Mouse (Mus musculus): ENCODE data around the gene Lrch3.

The Lrch3 gene

DNA sequence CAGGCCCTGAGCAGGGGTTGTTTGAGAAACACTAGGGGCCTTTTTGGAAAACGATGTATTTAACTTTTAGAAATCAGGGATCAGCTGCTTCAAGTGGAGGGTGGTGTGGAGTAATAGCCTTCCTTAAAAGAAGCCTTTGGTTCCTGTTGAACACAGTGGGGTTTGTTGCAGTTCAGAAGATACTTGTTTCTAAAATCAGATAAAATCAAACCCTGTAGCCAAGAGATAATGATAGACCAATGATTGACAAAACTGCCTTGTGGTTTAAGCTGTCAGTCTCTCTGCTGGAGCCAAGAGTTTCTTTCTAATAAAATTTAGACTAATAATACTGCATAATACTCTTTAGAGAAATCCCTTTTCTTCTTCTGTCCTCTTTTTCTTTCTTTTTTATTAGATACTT, 66.3 kb downstream of the Lrch3 start:
- no peak for DNase-seq (ENCODE audit: extremely low spot score, low read depth, low spot score)

DNA sequence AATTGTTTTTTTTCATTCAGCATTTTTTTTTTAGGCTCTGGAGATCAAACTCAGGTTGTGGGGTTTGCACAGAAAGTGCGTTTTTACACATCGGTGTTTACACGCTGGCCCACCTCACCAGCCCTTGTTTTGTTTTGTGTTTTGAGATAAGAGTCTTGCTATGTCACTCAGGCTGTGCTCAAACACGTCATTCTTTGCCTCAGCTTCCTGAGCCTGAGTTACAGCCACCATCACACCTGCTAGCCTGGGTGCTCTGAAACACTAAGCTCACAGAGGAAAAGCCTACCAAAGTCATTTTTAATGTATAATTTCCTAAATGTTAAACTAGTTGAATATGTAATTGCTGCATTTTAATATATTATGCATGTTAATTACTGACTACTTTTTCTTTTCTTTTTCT, 67.5 kb downstream of the Lrch3 start:
- no peak for DNase-seq (ENCODE audit: extremely low spot score, low read depth, low spot score)

DNA sequence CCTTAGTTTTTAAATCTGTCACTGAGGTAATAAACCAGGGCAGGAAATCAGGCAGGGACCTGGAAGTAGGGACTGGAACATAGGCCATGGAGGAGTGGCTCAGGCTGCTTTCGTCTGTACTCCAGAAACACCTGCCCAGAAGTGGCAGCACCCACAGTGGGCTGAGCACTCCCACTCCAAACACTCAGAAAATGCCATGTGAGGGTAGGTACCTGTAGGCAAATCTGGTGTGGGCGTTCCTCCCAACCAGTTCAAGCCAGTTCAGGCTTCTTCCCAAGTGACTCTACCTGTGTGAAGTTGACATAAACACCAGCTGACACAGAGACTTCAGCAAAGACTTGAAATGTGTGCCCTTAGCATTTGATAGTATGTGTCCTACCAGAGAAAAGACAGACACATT, 70.7 kb downstream of the Lrch3 start:
- DNase-seq (ENCODE audit: extremely low spot score, low read depth, low spot score): no peak

DNA sequence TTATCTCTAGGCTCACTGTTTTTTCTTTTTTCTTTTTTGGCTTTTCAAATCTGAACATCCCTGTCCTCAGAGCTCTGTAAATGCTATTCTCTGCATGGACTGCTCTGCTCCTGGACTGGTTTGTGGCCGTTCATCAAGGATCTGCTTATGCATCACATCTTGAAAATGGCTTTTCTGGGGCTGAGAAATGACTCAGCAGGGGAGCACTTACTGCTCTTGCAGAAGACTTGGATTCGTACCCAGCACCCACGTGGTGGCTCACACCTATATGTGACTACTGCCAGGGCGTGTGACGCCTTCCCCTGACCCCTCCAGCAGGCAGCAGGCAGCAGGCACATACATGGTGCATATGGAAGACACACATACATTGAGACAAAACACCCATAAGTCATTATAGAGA, 78.3 kb downstream of the Lrch3 start:
- no peak for DNase-seq (ENCODE audit: extremely low spot score, low read depth, low spot score)

DNA sequence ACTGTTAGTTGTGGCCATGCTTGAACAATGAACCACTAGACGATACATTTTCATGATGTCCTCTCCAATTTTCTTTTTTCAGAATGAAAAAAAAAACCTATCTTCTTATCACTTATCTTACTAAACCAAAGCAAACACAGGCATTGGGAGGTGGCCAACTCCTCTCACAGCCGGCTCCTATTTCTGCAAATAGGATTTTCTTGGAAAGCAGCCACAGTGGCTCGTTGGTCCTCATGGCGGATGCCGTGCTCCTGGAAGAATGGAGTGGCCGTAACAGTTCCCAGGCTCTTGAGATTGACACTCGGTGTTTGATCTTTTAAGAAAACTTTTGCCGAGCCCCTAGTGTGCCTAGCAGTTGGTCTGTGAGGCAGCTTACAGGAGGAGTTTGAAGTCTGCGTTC, 91.3 kb downstream of the Lrch3 start:
- DNase-seq (ENCODE audit: extremely low spot score, low read depth, low spot score): no peak

DNA sequence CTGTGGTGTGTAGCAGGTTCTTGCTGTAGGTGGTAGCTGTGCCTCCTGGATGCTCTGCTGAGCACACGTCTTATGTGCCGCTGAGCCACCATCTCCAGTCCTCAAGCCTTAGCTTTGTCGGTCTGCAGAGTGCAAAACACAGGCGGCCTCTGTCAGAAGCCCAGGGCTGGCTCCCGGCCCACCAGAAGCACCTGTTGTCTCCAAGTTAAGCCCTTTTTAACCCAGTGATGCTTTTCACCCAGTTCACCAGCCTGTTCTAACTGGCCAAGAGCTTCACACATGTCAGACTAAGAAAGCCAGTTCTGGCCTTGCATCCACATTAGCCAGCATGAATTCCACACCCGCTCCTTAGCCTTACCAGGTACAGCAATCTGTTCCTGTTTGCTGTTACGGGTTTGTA, 93.0 kb downstream of the Lrch3 start:
- no peak for DNase-seq (ENCODE audit: extremely low spot score, low read depth, low spot score)

DNA sequence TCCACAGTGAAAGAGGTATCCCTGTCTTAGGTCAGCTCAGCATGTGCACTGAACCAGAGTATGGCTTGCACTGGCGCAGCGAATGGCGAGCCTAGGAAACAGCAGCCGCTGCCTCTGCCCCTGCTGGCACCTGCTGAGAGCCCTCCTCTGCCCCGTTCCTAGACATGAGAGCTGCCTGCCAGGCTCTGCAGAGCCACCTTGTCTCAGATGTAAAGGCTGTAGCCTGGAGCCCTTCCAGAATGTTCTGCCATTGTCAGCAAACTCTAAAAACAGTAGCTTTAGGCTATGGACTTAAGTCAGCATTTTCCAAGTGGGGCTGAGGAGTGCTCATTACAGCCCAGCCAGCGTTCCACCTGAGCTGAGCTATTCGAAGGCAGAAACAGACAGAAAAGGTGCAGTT, 93.5 kb downstream of the Lrch3 start:
- DNase-seq (ENCODE audit: extremely low spot score, low read depth, low spot score): no peak

DNA sequence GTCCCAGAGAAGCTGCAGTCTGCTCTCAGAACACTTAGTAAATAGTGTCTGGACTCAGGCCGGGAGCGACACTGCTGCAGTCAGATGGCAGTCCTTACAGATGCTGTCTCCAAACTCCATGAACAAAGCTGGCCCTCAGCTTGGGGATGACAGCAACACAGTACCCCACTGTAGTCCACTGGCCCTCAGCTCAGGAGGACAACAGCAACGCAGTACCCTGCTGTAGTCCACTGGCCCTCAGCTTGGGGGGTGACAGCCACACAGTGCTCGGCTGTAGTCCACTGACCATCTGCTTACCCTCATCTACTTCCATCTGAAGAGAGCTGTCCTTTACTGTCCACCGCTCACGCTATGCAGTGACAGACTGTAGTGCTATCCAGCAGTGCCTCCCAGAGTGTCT, 96.3 kb downstream of the Lrch3 start:
- no peak for DNase-seq (ENCODE audit: extremely low spot score, low read depth, low spot score)

DNA sequence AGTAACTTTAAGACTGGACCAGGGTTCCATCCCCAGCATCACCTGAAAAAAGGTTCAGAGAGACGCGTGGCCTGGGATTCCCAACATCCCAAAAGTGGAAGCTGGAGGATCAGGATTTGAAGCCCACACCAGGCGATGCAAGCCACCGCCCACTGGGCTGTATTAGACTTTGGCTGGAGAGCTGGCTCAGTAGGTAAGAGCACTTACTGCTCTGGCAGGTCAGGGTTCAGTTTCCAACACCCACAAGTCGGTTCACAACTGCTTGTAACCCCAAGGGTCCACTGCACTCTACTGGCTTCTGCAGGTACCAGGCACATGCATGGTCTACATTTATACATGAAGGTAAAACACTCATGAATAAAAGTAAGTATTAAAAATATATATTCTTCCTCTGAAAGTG, 99.9 kb downstream of the Lrch3 start:
- no peak for DNase-seq (ENCODE audit: extremely low spot score, low read depth, low spot score)

DNA sequence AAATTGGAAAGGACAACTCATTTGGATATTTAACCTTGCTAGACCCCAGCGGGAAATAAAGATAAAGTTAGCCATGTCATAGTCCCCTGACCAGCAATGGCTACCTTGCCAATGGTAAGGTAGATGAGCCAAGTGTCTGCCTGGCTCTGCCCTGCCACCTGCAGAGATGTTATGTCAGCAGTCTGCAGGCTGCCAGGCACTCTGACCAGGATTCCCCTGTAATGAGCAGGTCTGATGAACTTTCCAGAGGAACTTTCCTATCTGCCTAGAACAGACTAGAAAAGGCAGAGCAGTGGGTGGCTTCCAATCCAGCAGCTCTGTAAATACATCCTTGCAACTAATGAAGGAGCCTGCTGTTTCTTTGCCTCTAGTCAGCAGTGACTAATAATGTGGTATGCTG, 101.0 kb downstream of the Lrch3 start:
- no peak for DNase-seq (ENCODE audit: extremely low spot score, low read depth, low spot score)

DNA sequence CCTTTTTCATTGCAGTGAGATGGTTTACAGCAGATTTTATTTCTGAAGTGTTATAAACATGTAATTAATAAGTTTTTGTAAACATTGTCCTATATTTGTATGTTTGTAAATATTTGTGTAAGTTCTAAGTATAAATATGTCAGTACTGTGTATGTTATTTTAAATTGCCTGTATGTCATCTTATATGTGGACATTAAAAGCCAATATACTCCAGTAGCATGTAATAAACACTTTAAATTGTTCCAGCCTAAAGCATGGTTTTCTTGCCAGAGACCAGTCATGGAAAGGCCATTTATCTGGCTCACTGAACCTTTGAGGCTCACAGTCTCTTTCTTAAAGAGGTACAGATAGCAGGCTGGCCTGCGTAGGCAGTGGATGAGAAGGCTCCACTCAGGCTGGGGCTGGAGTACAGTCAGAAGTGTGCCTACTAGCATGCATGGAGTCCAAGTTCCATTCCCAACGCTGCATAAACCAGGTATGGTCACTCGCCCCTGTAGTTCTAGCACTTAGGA, 101.6 kb downstream of the Lrch3 start:
- no peak for DNase-seq (ENCODE audit: extremely low spot score, low read depth, low spot score)

DNA sequence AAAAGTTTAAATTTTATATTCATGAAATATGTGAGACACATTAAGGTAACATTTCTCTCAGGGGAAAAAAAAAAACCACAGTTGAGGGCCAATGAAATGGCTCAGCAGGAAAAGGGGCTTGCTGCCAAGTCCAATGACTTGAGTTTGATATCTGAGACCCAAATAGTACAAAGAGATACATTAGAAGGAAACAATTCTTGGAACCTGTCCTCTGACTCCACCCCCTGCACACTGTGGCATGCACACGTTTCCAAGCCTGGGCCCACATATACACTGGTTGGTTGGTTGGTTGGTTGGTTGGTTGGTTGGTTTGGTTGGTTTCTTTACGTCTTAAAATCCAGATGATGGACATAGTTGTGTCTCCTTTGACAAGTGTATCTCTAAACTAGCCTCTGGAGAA, 102.1 kb downstream of the Lrch3 start:
- no peak for DNase-seq (ENCODE audit: extremely low spot score, low read depth, low spot score)

DNA sequence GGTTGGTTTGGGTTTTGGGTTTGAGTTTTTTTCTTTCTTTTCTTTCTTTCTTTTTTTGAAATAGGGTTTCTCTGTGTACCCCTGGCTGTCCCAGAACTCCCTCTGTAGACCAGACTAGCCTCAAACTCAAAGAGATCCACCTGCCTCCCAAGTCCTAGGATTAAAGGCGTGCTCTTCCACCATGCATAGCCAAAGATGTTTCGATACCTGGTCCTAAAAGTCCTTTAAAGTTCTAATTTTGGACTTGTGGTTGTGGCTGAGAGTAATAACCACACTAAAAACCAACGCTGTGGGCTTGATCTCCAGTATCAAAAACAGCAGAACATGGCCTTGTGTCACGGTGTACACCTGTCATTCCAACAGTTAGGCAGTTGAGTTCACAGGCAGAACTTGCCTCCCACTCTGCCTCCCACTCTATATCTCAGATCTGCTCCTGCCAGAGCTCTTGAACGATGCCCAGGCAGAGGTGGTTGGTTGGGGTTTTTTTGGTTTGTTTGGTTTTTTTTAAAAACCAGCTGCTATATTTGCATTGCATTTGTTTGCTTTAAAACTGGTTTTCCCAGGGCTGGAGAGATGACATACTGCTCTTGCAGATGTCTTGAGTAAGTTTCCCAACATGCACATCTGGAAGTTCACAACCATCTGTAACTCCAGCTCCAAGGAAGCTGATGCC, 103.9 kb downstream of the Lrch3 start:
- DNase-seq (ENCODE audit: extremely low spot score, low read depth, low spot score): no peak

DNA sequence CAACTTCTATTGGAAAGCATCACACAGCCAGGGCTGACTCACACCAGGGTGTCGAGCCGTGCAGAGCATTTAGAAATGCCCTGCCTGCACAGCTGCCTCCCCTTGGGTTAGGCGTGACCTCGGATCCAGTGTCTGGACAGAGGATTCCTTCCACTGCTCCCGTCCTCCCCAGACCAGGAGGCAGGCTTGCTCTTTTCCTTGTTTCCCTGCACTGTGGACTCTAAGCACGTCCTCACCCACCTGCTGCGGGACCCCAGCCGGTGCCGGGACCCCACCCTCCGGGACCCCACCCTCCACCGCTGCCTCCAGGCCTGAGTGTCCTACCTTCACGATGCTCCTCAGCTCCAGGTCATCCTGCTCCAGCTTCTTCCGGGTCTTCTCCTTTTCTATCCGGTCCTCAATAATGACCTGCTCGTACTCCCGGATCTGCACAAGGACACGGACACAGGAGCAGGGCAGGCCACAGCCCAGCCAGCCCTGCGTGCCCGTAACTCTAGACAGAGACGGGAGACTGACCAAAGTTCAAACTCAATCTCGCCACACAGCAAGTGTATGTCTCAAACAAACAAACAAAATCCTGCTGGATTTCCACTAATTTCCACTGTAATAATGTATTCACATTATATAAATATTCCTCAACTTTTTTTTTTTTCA, 105.3 kb downstream of the Lrch3 start:
- DNase-seq (ENCODE audit: extremely low spot score, low read depth, low spot score): no peak

DNA sequence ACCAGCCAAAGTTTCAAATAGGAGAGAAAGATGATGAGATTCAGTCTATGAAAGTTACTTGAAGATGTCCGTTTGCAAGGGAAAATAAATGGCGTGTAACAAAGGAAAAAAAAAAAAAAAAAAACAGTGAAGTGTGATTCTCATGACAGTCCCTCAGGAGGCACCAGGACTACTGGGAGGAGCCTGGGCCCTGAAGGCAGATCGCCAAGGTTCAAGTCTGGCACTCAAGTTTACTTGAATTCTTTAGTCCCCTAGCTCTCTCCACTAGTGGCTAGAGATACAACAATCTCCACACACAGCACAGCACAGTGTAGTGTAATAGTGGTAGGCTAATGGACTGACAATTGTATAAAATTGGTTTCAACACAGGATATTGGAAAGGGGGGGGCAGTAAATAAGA, 107.5 kb downstream of the Lrch3 start:
- DNase-seq (ENCODE audit: extremely low spot score, low read depth, low spot score): no peak

DNA sequence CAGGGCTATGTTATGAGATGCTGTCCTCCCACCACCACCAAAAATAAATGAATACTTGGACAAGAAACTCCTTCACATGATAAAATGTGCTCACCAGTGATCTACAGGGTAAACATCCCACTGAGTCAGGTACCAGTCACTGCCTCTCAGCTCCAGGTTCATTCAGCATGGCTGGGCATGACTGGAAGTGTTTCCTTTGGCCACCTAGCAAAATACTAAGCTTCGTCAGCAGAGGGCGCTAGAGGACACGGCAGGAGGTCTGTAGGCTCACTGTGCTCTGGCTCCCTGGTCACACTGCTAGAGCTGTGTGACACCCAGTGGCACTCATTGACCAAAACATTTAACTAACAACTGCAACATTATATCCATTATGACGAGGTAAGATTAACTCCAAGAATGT, 109.8 kb downstream of the Lrch3 start:
- peak; percentile 58 for DNase-seq (ENCODE audit: extremely low spot score, low read depth, low spot score)

DNA sequence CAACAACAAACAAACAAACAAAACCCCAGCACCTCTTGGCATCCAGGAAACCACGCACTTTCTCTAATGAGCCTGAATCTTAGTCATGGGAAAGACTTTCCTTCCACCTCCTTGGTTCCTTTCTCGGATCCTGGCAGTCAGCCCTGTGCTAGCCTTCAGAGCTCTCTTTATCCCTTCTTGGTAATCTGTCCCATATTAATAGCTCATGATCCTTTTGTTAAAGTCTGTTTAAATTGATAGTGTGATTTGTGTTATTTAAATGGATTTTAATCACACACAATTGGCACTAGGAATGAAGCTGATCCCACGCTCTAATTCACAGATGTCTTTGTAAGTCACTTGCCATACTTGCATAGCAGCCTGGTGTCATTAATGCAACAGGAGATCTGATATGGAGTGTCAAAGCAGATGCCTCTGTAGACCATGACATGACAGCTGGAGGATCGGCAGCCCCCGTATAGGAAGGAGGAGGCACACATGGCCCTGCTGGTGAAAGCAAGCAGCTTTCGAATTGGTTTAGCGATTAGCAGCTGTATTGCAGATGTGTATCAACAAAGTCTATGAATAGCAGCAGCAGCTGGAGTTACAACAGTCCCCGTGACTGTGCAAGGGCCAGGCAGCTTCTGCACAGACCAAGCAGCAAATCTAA, 110.7 kb downstream of the Lrch3 start:
- no peak for DNase-seq (ENCODE audit: extremely low spot score, low read depth, low spot score)

DNA sequence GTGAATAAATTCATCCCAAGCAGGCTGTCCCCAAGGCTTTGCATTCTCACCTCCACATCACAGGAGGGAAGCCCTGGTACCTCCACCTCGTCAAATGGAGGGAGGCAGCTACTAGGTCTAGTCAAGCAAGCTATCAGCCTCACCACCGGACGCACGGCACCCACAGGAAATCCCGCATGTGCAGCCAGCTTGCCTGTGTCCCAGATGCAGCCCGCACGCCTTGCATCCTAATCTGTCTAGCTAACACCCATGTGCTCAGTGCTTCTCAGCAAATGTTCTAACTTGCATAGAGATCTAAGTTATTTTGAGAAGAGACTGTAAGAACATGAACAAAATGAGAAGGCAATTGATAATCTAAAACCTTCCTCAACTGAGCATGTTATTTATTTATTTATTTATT, 112.5 kb downstream of the Lrch3 start:
- DNase-seq (ENCODE audit: extremely low spot score, low read depth, low spot score): no peak

DNA sequence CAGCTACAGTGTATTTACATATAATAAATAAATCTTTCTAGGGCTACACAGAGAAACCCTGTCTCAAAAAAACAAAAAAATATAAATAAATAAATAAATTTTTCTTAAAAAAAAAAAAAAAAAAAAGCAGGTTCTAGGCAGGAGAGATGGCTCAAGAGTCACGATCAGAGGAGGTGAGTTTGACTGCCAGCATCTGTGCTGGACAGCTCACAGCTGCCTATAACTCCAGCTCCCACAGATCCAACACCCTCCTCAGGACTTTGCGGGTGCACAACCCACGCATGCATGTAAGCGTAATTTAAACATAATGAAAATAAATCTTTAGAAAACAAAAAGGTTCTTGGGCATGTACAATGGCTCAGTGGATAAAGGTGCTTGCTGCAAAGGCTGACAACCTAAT, 122.1 kb downstream of the Lrch3 start:
- no peak for DNase-seq (ENCODE audit: extremely low spot score, low read depth, low spot score)

DNA sequence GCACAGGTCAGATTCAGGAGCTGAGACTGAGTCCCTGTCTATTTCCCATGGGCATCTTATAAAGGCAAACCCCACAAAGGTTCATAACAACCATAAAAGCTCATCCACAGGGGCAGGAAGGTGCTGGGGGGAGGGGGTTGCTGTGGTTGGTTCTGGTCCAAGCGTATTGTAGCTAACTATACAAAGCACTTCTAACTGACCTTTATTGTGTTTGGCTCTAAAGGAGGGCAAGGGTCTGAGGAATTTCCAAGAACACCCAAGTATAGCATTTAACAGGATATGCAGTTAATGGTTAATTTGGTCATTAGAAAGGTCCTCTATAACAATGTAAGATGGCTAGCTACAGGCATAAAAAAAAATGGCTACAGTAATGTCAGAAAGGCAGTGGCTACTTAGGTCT, 128.8 kb downstream of the Lrch3 start:
- no peak for DNase-seq (ENCODE audit: extremely low spot score, low read depth, low spot score)

DNA sequence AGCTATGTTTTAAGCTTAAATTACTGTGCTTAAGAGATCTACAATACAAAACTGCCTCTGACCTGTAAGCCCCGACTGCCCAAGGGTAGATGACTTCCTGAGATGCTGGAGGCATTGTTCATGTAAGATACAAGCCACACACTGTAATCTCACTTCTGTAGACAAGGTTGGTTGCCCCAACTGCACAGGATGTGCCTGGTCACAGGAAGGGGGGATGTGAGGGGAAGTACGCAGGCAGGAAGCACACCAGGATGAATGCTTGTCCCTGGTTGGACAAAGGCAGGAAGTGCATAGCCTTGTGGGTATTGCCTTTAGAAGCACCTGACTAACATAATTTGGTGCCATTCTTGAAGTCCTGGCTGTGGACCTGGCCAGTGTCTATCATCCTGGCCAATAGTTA, 129.4 kb downstream of the Lrch3 start:
- no peak for DNase-seq (ENCODE audit: extremely low spot score, low read depth, low spot score)

DNA sequence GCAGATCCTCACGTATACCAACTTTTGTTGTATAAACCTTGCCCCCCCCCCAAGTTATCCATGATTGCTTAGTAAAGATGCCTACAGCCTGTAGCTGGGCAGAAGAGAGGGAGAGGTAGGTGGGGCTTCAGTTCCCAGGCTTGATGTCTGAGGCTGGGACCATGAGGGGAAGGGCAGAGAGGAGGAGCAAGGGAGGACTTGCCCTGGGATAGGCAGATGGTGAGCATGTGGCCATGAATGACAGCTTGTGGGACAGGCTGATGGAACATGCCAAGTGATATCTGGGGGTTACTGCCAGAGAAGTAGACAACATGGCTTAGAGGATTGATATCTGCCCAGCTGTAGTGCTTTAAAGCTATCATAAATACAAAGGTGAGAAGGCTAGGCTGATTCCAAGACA, 134.1 kb downstream of the Lrch3 start:
- no peak for DNase-seq (ENCODE audit: extremely low spot score, low read depth, low spot score)

Measured in hindlimb bud, embryonic 11.5 days (tissue).